Mouse (Mus musculus): Measurements from ENCODE around the gene Spen. TPM values are rescaled to one million over a fixed set of nuclear protein-coding genes. Genes with fewer than 3 reads are reported as not detected.
A peak's percentile ranks its signal among the peaks of the same experiment; 100 is the strongest.
"Not testable (repeated sequence)": the region's sequence is repeated elsewhere in the genome, so short reads cannot be mapped to it uniquely, and the experiment has no call there.

Gene Spen
- total RNA-seq, 1 experiment: 58.6 TPM

DNA sequence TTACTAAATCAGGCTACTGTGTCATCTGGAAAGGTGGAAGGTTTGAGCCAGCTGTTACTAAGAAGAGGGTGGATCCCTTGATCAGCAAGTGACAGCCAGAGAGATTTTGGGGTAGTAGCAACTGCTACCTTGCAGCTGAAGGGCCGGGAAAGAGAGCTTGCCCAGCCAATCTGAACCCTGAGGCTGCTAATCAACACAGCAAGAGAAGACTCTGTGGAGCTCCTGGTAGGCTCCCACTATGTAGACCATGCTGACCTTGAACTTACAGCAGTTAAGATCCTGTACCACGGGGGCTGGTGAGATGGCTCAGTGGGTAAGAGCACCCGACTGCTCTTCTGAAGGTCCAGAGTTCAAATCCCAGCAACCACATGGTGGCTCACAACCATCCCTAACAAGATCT, 26.3 kb upstream of the Spen start:
- no peaks in the 10 kb centered on the region for H3K9me3 ChIP-seq (ENCODE audit: control insufficient read depth, insufficient read depth, low read depth, low read length)
- peaks cover 15 to 37% of the 10 kb centered on the region in 2 experiments for H3K4me1 ChIP-seq (ENCODE audit: control insufficient read depth in 2 of 2, insufficient read depth in 2 of 2, low read length in 2 of 2, poor library complexity in 1 of 2)
- in situ Hi-C loops (cut with MboI; ENCODE audit: low sequenced_read_pairs in 2 of 2, unreplicated experiment in 2 of 2): loop anchor here in 1 of 2 experiments (10.0 kb wide), 1 partner anchor 280 kb away; no protein-coding TSS in a partner anchor
- TF ChIP-seq ZC3H11A (IDR thresholded peaks at IDR 0.05; ENCODE audit: borderline replicate concordance, low read depth, low read length): no peak
- TF ChIP-seq CHD2 (IDR thresholded peaks at IDR 0.05; ENCODE audit: low read depth, low read length): no peak
- no peak for TF ChIP-seq ZNF384 (IDR thresholded peaks at IDR 0.05; ENCODE audit: low read depth, low read length)
- no peak for TF ChIP-seq HCFC1 (IDR thresholded peaks at IDR 0.05; ENCODE audit: borderline replicate concordance, insufficient read depth, low read length)
- no peak for TF ChIP-seq MAFK (IDR thresholded peaks at IDR 0.05; ENCODE audit: insufficient read depth, low read depth, low read length)
- peak overlapping the region; percentile 93 for H3K27ac ChIP-seq (ENCODE audit: insufficient read depth, low read depth, low read length, poor library complexity, severe bottlenecking)
- DNase-seq (ENCODE audit: low read depth, low spot score): no peak
- no peak overlapping the region for H3K4me3 ChIP-seq (ENCODE audit: insufficient read depth in 1 of 2, low read depth in 1 of 2, low read length in 2 of 2, poor library complexity in 1 of 2, severe bottlenecking in 1 of 2)
- H3K36me3 ChIP-seq (ENCODE audit: control insufficient read depth, insufficient read depth, low read length, poor library complexity, severe bottlenecking): peaks cover 3% of the 10 kb centered on the region; the same call in 1 of the 2 replicates
- peak overlapping the region; percentile 19; the same call in 1 of the 2 replicates for H3K9ac ChIP-seq (ENCODE audit: insufficient read depth, low read depth, low read length, poor library complexity, severe bottlenecking)

DNA sequence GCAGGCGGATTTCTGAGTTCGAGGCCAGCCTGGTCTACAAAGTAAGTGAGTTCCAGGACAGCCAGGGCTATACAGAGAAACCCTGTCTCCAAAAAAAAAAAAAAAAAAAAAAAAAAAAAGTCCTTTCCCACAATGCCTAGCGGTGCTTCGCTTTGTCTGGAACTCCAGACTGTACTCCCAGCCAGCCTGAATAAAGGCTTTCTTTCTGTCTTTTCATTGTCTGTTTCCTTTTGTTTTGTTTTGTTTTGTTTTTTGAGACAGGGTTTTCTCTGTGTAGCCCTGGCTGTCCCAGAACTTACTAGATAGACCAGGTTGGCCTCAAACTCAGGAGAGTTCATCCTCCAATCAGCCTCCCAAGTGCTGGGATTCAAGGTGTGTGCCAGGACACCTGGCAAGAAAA, 25.8 kb upstream of the Spen start:
- H3K36me3 ChIP-seq (ENCODE audit: control insufficient read depth, insufficient read depth, low read length, poor library complexity, severe bottlenecking): peaks cover 3% of the 10 kb centered on the region; the same call in 1 of the 2 replicates
- no peak for TF ChIP-seq ZC3H11A (IDR thresholded peaks at IDR 0.05; ENCODE audit: borderline replicate concordance, low read depth, low read length)
- no peak for TF ChIP-seq MAFK (IDR thresholded peaks at IDR 0.05; ENCODE audit: insufficient read depth, low read depth, low read length)
- peak; percentile 97 for TF ChIP-seq ZNF384 (IDR thresholded peaks at IDR 0.05; ENCODE audit: low read depth, low read length)
- peak overlapping the region; percentile 93 for H3K27ac ChIP-seq (ENCODE audit: insufficient read depth, low read depth, low read length, poor library complexity, severe bottlenecking)
- DNase-seq (ENCODE audit: low read depth, low spot score): no peak
- no peaks in the 10 kb centered on the region for H3K9me3 ChIP-seq (ENCODE audit: control insufficient read depth, insufficient read depth, low read depth, low read length)
- in situ Hi-C loops (cut with MboI; ENCODE audit: low sequenced_read_pairs in 2 of 2, unreplicated experiment in 2 of 2): loop anchor here in 1 of 2 experiments (10.0 kb wide), 1 partner anchor 279 kb away; no protein-coding TSS in a partner anchor
- H3K4me3 ChIP-seq (ENCODE audit: insufficient read depth in 1 of 2, low read depth in 1 of 2, low read length in 2 of 2, poor library complexity in 1 of 2, severe bottlenecking in 1 of 2): no peak overlapping the region
- H3K4me1 ChIP-seq (ENCODE audit: control insufficient read depth in 2 of 2, insufficient read depth in 2 of 2, low read length in 2 of 2, poor library complexity in 1 of 2): peaks cover 14 to 34% of the 10 kb centered on the region in 2 experiments
- peak overlapping the region; percentile 19; the same call in 1 of the 2 replicates for H3K9ac ChIP-seq (ENCODE audit: insufficient read depth, low read depth, low read length, poor library complexity, severe bottlenecking)

DNA sequence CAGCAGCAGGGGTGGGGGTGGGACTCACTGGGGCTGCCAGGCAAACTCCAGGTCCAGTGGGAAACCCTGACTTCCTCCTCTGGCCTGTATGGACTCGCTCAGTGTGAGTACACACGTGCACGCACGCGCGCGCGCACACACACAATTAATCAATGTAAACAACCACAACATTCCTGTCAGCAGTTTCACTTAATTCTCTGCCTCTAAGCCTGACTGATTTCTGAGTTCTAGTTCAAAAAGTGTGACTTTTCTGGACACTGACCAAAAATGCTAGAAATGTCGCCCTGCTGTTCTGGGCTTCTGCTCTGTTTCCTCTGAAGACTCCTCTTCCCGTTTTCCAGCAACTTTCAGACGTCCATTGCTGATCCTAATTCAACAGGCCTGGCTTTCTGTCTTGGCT, 23.9 kb upstream of the Spen start:
- Histone ChIP-seq H3K36me3 (ENCODE audit: control insufficient read depth, insufficient read depth, low read length, poor library complexity, severe bottlenecking) (peaks cover 3% of the 10 kb centered on the region; the same call in 1 of the 2 replicates), H3K27ac (ENCODE audit: insufficient read depth, low read depth, low read length, poor library complexity, severe bottlenecking) (peak overlapping the region; percentile 11), H3K4me3 (ENCODE audit: insufficient read depth in 1 of 2, low read depth in 1 of 2, low read length in 2 of 2, poor library complexity in 1 of 2, severe bottlenecking in 1 of 2) (no peak overlapping the region), H3K9ac (ENCODE audit: insufficient read depth, low read depth, low read length, poor library complexity, severe bottlenecking) (peak overlapping the region; percentile 4), H3K9me3 (ENCODE audit: control insufficient read depth, insufficient read depth, low read depth, low read length) (no peaks in the 10 kb centered on the region), H3K4me1 (ENCODE audit: control insufficient read depth in 2 of 2, insufficient read depth in 2 of 2, low read length in 2 of 2, poor library complexity in 1 of 2) (peaks cover 17 to 32% of the 10 kb centered on the region in 2 experiments)
- DNase-seq (ENCODE audit: low read depth, low spot score): no peak
- TF ChIP-seq ZC3H11A (IDR thresholded peaks at IDR 0.05; ENCODE audit: borderline replicate concordance, low read depth, low read length) (no peak), HCFC1 (IDR thresholded peaks at IDR 0.05; ENCODE audit: borderline replicate concordance, insufficient read depth, low read length) (no peak), ZNF384 (IDR thresholded peaks at IDR 0.05; ENCODE audit: low read depth, low read length) (no peak), CHD2 (IDR thresholded peaks at IDR 0.05; ENCODE audit: low read depth, low read length) (no peak), MAFK (IDR thresholded peaks at IDR 0.05; ENCODE audit: insufficient read depth, low read depth, low read length) (no peak)
- in situ Hi-C loops (cut with MboI; ENCODE audit: low sequenced_read_pairs in 2 of 2, unreplicated experiment in 2 of 2): loop anchor here in 1 of 2 experiments (10.0 kb wide), 1 partner anchor 277 kb away; no protein-coding TSS in a partner anchor

DNA sequence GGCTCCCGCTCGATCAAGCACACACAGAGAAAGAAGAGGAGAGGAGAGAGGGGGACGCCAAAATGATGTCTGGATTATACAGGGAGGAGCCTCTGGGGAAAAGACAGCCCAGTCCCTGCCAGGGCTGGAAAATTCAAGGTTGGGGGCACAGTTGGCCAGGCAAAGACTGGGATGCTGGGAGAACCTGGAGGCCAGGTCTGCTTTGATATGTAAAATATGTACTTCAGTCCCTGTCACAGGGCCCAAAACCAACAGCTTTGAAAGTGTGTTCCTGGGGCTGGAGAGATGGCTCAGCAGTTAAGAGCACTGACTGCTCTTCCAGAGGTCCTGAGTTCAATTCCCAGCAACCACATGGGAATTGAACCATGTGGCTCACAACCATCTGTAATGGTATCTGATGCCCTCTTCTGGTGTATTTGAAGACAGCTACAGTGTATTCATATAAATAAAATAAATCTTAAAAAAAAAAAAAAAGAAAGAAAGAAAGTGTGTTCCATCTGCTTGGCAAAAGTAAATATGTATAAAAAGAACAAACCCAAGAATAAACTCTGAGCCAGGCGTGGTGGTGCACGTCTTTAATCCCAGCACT, 23.0 kb upstream of the Spen start:
- Histone ChIP-seq H3K9ac (ENCODE audit: insufficient read depth, low read depth, low read length, poor library complexity, severe bottlenecking) (peak overlapping the region; percentile 18; the same call in 1 of the 2 replicates), H3K27ac (ENCODE audit: insufficient read depth, low read depth, low read length, poor library complexity, severe bottlenecking) (peak overlapping the region; percentile 68), H3K4me1 (ENCODE audit: control insufficient read depth in 2 of 2, insufficient read depth in 2 of 2, low read length in 2 of 2, poor library complexity in 1 of 2) (peaks cover 17 to 28% of the 10 kb centered on the region in 2 experiments)
- in situ Hi-C loops (cut with MboI; ENCODE audit: low sequenced_read_pairs in 2 of 2, unreplicated experiment in 2 of 2): loop anchor here in 1 of 2 experiments (10.0 kb wide), 1 partner anchor 277 kb away; no protein-coding TSS in a partner anchor
- not testable (repeated sequence) for H3K36me3 ChIP-seq (ENCODE audit: control insufficient read depth, insufficient read depth, low read length, poor library complexity, severe bottlenecking); DNase-seq (ENCODE audit: low read depth, low spot score); H3K9me3 ChIP-seq (ENCODE audit: control insufficient read depth, insufficient read depth, low read depth, low read length); H3K4me3 ChIP-seq (ENCODE audit: insufficient read depth in 1 of 2, low read depth in 1 of 2, low read length in 2 of 2, poor library complexity in 1 of 2, severe bottlenecking in 1 of 2)
